Mouse (Mus musculus) right cerebral cortex, postnatal 25 days (tissue): Measurements from ENCODE around the gene Zfp362.

Source experiments
- DNase-seq: peaks from one replicate; pipeline ENCODE4 v3.0.0; 2022

Gene Zfp362

DNA sequence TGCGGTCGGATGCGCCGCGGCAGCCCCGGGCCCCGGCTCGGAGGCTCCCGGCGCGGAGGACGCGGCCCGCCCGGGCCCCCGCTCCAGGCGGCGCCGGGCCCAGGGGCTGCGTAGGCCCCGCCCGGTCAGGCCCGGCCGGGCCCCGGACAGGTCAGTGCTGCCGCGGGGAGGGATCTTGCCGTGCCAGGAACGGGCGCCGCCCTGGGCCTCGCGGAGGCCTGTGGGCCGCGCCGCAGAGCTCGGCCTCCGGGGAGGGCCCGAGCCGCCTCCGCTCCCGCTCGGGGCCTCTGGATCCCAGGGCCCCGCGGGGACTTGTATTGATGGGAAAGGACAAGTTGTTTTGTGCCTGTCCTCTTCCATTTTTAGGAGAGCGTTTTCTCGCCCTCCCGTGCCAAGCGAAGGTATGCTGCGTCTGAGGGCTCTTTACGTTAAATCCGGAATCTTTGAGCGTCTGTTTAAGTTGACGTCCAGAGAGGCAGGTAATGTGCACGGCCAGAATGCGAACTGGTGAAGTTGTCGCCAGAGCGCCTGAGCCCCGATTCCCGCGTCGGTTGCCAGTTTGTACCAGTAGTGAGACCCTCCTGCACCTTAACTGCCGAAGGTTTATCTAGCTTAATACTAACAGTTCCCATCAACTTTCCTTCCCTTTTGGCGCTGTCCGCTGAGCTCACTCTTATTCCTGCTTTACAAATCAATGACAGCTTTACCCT is 78.0 kb downstream of the Zfp362 start:
- no peak for DNase-seq

DNA sequence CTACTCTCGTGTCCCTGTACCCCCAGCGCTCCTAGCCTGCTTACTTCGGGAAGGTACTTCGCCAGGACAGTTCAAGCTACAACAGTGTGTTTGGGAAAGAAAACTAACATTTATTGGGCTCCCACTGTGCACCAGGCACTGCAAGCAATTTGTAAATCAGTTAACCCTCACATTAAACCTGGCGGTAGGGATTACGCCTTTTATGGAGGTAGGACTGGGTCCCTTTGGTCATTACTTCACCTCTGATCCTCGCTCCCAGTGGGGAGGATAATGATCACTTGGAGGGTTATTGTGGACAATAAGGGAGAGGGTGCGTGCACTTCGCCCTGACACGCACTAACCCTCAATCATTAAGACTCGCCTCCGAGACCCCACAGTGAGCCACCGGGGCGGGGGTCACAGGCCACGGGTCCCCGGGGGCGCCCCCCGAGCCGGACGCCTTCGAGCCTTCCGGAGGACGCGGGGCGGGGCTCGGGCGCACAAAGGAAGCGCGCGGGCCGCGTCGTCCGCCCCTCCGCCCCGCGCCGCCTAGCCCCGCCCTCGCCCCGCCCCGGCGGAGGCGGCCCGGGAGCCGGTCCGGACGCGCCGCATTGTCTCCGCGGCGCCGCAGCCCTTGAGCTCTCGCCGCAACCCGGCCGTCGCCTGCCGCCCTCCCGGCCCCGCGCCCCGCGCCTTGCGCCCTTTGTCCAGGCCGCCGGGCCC is 78.7 kb downstream of the Zfp362 start:
- peak; percentile 89 for DNase-seq

DNA sequence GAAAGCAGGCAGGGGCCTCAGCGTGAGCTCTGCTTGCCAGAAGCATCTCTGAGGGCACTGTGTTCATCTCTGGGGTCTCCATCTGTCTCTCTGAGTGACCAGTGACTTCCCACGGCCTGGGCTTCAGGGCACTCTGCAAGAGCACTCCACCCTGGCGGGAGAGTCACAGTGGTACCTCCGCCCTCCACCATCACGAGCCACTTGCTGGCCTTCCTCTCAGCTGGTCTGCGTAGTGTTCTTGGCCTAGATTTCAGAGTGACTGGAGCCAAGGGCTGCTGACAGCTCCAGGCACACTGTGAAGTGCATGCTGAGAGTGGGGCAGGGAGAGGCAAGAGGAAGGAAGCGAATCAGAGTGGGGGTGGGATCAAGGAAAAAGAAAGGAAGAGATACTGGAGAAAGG is 81.8 kb downstream of the Zfp362 start:
- DNase-seq: no peak

DNA sequence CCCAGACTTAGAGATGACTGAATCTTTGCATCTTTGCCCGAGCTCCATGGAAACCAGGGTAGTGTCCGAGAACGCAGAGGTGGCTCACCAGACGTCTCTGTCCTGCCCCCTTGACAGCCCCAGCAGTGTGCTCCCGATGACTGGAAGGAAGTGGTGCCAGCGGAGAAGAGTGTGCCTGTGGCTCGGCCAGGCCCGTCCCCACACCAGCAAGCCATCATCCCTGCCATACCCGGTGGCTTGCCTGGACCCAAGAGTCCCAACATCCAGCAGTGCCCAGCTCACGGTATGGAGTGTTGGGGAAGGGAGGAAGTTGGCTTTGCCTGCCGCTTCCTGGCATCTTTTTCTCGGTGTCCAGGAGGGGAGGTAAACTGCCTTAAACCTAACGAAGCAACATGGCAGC is 82.4 kb downstream of the Zfp362 start:
- DNase-seq: no peak
